Mouse (Mus musculus): ENCODE results near the gene March10. TPM values are rescaled to one million over a fixed set of nuclear protein-coding genes. Genes with fewer than 3 reads are reported as not detected.
A peak's percentile ranks its signal among the peaks of the same experiment; 100 is the strongest.

The March10 gene
- total RNA-seq, 2 experiments from 2014 or later: not detected

- no peak for DNase-seq (ENCODE audit: low spot score)
Observed at GRCm38 (mm10) chr11:105313633-105314014, 142.9 kb downstream of the March10 start.

DNA sequence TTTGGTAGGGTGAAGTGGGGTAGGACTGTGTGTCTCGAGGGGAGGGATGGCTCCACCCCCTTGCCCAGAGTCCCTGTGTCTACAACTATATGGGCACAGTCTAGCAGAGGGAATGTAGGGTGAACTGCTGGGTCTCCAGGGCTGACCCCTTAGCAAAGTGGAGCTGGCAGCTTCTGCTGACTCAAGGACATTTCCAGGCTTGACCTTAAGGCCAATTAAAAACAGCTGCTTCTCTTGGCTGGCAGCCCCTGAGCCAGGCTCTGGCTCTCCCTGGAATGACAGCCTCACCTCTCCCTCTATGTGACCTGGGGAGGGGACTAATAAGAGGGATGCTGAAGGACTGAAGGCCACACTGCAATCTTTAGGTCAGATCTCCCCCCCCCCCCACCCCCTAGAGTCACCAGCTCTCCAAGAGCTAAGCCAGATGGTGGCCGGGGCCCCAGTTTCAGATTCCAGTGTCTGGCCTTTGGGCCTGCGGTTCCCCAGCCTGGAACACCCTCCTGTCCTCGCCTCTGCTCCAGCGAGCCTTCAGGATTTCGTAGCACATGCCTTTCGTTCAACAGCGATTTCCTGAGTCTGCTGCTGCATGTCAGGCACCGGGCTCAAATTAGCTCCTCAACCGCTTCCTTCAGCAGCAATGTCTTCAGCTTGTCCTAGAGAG, 143.4 kb downstream of the March10 start:
- peak; percentile 72 for DNase-seq (ENCODE audit: low spot score)

DNA sequence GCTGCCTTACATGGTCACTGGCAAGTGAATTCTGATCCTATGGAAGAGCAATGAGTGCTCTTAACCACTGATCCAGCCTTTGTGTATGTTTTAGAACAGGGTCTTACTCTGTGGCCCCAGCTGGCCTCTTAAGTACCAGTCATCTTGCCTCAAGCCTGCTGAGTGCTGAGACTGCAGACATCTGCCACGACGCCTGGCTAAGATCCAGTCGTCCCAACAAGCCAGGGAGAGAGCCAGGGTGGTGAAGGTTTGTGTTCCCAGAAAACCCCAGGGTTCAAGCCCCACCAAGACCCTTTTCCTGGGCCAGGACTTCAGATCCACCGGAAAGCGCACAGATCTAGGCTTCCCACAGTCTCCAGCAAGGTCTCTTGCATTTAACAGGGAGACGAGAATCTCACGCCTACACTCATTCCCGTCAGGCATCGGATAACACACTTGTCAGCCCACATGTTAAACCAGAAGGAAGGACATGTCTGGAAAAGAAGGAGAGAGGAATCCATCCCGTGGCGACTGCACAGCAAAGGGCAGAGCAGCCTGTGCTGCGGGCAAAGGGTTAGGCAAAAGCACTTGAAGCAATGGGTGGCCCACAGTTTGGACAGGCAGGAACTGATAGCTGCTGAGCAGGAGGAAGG, 144.1 kb downstream of the March10 start:
- DNase-seq (ENCODE audit: low spot score): no peak

- peak; percentile 61 for DNase-seq (ENCODE audit: low spot score)
Observed at GRCm38 (mm10) chr11:105311291-105311975, 145.1 kb downstream of the March10 start.

Other genes with a start within 250 kb of the March10 start
- 1 to 10 TPM; 7.5 to 8.5 TPM for gene Mrc2, start 164.1 kb downstream of the March10 start, total RNA-seq (2021)
- gene Tanc2, start 133.3 kb upstream of the March10 start, total RNA-seq (2021): 1 to 10 TPM; 7.0 to 7.8 TPM